Mouse (Mus musculus) natural killer cell, adult 2 months (primary cell): ENCODE data around the gene Carm1.
"Not testable (repeated sequence)": the region's sequence is repeated elsewhere in the genome, so short reads cannot be mapped to it uniquely, and the experiment has no call there.

Experiments
- DNase-seq, 2 experiments: peaks; one replicate each; pipeline ENCODE4 v3.0.0; 2022; ENCODE audit warnings: low spot score in 2 of 2

The Carm1 gene

DNA sequence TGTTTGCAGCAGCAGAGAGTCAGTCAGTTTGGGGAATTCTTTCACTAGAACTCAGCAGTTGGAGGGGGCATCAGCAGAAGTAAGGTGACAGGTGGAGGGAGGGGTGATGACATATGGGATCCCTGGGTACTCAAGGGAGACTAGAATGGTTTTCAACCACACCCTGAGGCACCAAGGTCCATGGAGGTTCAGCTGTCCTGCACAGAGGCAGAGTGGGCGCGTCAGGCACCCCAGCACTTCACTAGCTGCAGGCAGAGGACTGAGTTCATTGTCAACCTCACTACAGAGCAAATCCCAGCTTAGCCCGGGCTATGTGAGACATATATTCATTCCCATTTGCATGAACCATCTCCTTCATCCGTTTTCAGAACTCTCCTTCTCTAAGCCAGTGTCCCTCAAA, 9.7 kb upstream of the Carm1 start:
- no peak for DNase-seq

DNA sequence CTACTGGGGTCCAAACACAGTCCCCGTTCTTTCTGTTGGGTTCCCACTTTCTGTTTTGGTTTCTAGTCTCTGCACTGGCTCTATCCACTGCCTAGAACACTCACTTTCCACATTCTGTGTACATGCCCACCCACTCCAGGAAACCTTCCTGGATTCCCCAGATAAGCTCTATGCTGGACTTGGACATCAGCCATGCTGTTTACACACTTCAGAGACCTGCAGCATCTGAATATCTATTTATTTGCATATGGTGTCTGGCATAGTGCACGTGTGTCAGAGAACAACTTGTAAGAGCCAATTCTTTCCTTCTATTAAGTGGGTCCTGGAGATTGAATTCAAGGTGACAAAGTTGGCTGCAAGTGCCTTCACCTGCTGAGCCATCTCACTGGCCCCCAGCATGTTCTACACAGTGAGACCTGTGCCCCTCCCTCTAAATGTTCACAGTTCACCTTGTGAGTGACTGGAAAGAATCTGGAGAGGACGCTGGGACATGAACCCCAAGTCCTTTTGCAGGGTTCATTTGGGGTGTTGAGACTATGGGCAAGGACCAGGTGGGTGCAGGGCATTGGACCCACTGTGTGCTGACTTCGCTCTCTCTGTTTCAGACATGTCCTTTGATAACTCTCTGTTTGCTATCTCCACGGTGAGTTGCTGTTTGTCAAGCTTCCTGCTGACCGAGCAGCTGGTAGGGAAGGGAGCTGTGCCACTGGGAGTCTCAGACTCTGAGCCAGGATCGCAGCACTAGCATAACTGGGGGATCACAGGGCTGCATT, 6.5 kb upstream of the Carm1 start:
- no peak for DNase-seq

DNA sequence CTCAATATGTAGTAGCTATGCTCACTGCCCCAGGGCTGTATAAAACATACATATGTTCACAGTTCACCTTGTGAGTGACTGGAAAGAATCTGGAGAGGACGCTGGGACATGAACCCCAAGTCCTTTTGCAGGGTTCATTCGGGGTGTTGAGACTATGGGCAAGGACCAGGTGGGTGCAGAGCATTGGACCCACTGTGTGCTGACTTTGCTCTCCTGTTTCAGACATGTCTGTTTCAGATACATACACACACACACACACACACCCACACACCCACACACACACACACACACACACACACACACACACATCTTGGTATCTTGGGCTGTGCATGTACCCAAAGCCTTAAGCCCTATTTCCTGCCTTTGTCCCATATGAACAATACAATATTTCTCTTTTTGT, 4.7 kb upstream of the Carm1 start:
- DNase-seq: not testable (repeated sequence)

DNA sequence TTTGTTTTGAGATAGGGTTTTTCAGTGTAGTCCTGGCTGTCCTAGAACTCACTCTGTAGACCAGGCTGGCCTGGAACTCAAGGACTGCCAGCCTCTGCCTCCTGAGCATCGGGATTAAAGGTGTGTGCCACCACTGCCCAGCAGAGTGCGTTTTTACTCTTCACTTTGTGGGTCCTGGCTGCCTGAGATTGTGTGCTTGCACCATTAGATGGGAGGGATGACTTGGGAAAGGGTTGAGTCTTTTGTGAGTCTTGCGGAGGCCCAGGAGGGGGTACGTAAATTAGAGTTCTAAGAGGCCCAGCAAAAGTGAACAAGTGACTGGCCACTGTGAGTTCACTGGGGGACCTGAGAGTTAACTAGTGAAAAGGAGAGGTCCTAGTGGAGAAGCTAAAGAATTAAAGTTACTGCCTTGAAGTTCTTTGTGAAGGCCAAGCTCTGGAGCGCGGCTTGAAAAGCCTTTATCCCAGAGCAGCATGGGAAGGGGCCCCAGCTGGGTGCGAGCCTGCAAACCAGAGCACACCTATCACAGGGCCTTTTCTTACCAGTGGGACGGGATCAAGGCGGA, 1.3 kb upstream of the Carm1 start:
- no peak for DNase-seq

DNA sequence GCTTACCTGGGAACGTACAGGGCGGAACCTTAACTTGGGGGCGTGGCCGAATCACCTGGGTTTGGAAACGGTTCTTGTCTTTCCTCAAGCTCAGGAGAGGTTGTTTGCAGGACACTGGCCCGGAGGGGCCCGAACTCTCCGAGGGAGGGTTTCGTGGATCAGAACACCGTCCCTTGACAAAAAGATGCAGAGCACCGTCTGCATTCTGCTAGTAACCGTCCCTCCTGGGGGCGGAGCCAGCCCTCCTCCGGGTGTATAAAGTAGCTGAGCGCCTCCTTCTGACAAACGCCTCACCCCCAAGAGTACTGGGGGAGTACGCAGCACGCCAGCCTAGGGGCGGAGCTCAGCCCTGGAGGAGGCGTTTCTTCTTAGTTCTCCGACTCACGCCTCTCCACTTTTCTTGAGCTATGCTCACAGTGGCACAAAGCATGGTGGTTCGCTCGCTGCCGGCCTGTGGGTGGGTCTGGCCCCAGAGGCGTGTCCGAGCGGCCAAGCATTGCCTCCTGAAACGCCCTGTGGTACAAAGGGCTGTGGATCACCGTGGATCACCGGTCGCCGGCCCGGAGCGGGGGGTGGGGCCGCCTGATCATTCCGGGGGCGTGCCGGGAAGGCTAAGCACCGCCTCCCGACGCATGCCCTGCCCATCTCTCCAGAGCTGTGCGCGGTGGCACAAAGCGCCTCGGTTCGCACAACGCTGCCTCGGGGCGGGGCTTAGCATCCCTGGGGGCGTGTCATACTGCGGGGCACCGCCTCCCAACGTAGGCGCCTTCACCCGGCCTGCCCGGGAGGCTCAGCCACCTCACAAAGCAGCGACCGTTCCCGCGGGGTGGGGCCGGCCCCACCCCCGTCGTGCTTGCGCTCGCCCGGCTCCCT, 542 bp upstream of the Carm1 start:
- DNase-seq: peak; percentile 99

DNA sequence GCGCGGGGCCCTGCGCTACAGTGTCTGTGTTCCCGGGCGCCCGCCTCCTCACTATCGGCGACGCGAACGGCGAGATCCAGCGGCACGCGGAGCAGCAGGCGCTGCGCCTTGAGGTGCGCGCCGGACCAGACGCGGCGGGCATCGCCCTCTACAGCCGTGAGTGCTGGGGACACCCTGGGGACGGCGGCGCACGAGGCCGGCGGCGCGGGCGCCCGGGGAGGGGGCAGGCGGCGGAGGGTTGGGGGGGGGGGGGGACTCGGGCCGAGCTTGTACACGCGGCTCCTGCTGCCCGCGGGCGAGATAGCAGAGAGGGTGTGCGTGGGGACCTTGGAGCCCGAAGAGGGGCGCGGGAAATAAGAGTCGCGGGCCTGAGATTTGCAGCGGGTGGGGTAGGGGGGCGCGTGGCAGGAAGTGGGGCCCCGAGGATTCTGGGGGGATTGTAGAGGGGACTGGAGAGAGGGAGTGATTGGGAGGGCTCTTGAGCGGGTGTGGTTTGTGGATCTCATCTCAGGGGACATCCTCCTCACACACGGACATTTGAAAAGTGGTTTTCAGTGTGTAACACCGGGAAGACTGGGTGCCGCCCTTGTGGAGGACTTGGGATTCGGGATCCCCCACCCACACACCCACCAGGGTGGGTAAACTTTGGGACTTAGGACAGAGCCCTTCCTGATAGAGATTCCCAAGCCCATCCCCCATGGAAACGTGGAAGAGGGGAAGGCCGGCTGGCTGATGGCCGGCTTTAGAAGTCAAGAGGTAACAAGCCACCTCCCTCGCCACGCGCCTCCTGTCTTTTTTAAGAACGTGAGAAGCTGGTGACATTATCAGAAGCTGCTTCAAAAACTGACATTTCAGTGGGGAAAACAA, 614 bp downstream of the Carm1 start:
- peak in 1 of 2 experiments; percentile 59 for DNase-seq

DNA sequence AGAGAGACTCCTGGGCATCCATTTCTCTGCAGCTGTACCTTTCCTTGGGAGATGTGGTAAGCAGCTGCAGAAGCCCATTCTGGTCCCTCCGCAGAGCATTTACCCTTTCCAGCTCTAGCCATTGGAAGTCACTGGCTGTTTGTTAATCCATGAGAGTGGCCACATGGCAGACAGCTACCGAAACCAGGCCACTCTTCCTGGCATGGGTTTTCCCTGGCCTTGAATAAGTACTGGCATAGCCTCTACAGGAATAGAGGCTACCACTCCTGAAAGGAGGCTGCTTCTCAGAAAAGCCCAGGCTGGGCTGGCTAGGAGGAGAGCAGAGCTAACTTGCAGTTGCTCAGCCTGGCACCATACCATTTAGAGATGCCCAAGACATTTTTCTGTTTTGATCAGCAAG, 4.4 kb downstream of the Carm1 start:
- DNase-seq: no peak

DNA sequence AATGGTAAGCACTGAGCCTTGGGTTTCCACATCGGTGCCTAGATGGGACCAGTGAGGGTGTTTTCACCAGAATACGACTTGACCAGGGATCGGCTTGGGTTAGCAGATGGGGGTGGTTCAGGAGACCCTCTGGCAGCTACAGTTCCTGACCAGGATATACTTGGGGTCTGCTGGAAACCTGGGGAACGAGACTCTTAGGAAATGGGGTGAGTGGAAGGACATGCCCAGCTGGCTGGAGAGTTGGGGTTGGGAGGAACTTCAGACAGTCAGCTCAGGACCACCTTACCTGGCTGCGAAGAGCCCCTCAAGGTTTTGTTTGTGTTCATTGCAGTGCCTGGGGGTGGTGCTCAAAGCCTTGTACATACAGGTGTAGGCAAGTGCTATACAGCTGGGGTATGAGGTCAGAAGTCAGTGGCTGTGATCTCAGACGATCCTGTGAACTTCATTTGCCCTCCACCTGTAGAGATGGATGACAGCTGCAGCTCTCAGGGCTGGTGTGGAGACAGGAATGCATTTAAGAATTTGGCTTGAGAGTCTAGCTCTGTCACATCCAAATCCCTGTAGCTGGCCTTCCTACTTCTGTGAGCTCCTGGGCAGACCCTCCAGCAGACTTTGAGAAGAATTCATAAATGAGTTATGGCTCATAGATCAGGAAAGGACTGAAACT, 7.0 kb downstream of the Carm1 start:
- DNase-seq: no peak

DNA sequence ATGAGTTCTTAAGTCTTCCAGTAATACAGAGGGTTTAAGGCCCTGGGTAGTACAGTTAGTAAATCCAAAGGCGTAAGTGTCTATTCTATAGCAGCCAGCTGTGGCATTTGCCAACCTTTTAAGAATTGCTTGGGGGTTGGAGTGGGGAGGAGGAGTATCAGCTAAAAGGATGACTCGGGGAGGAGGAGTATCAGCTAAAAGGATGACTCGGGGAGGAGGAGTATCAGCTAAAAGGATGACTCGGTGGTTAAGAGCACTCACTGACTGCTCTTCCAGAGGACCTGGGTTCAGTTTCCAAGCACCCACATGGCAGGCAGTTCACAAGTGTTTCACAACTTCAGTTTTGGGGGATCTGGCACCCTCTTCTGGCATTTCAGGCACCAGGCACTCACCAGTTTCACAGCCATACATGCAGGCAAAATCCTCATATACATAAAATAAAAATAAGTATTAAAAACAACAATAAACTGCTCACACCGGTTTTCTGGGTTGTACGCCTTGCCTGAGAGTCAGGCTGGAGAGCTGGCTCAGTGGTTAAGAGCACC, 8.6 kb downstream of the Carm1 start:
- no peak for DNase-seq

DNA sequence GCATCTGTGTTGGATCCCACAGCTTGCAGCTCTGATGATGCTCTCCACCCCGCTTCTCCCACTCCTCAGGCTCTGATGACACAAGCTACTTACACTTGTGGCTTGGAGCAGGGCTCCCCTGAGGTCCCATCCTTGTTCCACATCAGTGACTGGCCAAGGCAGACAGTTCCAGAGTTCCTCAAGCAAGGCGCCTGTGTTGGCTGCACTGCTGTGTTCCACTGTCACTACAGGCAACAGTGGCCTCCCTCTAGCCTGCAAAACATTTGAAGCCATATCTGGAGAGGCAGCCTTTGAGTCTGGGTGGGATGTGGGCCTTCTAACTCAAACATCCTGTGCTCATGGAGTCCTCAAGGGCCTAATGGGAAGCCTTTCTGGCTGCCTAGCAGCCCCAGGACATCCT, 10.3 kb downstream of the Carm1 start:
- DNase-seq: no peak

DNA sequence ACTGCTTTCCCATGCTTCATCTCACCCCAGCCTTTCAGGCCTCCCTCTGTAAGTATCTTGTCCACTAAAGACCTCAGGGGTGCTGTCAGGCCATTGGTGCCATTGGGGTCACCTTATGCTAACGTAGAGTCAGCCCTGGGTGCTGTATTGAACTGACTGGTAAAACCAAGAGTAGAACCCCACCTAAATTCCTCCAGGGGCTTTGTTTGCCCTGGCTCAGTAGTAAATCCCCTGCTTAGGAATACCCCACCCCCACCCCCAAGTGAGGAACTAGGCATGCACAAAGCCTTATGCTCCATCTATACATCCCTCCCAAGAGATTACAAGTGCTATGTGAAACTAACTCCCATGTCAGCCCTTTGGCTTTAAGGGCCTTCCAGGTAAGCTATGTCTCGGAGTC, 10.9 kb downstream of the Carm1 start:
- DNase-seq: no peak

DNA sequence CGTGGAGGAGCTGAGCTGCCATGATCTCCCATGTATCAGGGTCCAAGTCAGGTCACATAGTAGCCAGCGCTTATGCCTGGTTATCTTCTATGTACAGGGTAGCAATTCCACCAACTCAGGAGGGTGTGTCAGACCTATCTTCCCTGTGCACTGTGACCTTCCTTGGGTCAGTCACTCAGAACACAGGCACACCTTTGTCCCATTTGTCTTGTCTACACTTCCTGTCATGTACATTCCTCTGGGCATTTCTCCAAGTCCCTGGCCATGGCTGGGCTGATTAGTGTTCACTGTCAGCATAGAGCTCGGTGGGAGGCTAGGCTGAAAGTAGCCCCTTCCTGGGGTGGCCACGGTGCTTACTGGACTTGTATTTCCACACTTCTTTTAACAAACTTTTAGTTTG, 11.7 kb downstream of the Carm1 start:
- no peak for DNase-seq

DNA sequence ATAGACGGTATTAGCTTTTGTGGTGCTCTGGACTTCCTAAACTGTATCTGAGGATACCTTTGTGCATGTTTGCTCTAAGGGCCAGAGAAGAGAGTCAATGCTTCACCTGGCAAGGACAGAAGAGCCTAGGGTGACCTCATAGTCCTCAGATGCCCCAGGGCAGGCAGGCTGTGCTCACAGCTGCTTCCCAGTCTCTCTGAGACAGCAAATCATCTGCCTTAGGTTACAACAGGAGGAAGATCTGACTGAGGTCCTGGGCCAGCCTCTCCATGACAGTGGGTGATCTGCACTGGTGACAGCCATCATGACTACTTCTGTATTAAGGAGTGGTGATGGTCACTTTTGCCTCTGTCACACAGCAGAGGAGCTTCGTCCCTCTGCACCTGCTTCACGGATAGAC, 12.5 kb downstream of the Carm1 start:
- no peak for DNase-seq

DNA sequence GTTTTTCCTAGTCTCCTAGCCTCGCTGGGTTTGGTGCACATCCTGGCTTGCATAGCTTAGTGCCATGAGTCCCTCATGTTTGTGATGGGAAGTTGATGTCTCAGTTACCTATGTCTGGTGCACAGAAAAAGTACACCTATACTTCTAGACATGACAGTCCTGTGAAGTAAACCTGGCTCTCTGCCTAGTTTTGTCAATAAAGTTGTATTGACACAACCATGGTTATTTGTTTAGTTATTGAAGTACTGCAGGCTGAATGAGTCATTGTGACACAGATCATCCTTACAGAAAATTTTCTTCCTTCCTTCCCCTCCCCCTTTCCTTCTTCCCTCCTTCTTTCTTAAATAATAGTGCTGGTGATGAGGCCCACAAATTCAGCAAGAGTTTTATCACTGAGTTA, 17.7 kb downstream of the Carm1 start:
- no peak for DNase-seq

DNA sequence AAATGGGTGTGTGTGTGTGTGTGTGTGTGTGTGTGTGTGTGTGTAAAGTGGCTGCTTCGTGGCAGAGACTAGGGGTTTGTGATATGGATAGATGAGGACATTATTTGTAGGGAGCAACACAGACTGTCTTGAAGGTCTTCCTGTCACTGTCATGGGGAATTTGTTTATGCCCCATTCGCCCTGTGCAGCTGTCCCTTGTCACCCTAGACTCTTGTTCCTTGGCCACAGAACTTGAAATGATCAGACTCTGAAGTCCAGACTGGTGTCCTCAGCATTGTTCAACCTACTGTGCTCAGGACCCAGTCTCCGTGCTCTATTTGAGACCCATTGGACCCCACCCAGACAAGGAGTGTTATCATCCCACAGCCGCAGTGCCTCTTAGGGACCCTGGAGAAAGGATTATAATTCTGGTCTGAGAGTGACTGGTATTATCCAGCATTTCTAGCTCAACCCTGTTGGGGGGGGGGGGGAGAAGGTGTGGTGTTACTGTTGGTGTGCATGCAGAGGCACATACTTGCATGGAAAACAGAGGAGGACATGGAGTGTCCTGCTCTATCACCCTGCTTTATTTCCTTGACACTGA, 18.4 kb downstream of the Carm1 start:
- no peak for DNase-seq

DNA sequence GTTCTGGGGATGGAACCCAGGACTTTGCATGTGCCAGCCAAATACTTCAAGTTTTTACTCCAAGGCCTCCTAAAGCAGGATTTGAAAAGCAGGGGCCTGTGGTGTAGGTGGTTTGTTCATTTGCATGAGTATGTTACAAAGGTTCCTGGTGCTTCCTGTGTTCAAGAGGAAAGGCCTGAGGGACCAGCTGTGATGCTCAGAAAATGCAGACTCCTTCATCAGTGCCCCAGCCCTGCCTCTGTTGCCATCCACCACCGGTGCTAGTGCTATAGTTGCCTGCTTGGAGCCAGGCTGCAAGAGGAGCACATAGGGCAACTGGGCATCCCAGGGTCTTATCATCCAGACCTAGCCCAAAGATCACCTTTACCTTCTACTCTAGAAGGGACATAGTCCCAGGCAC, 19.8 kb downstream of the Carm1 start:
- no peak for DNase-seq

DNA sequence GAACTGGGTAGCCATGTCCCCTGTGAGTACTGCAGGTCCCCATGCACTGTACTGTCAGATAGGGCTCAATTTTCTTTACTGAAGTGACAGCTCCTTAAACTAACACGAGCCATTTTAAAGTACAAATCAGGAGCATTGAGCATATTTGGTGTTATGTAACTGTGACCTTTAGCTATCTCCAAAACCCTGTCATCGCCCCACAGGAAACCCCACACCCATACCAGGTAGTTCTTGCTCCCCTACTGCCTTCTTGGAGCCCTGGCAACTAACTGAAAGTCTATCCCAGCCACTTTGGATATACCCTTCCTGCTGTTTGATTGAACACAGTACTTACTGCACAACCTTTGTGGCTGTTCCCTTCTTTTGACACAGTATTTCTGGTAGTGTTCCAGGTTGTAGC, 20.4 kb downstream of the Carm1 start:
- no peak for DNase-seq

DNA sequence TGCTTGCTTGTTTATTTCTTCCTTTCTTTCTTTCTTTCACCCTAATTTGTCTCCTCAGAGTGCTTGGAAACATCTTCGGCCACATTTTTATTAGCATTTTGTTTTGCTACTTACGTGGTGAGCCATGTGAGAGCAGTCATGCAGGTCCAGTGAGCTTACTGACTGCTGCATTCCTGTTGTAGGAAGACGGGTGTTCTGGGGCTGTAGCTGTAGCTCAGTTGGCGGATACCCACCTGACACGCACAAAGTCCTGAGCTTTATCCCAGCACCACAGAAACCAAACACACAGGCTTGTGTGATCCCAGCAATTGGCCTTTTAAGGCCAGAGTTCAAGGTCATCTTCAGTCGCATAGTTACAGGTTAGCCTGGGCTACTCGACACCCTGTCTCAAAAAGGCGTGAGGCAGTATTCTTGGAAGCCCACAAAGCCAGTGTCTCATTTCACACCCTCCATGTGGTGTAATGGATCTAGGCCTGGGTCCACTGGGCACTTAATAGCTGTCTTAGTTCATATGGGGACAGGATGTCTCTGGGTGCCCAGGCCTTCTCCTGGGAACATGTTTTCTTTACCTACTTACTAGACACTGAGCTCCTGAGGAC, 22.1 kb downstream of the Carm1 start:
- no peak for DNase-seq

DNA sequence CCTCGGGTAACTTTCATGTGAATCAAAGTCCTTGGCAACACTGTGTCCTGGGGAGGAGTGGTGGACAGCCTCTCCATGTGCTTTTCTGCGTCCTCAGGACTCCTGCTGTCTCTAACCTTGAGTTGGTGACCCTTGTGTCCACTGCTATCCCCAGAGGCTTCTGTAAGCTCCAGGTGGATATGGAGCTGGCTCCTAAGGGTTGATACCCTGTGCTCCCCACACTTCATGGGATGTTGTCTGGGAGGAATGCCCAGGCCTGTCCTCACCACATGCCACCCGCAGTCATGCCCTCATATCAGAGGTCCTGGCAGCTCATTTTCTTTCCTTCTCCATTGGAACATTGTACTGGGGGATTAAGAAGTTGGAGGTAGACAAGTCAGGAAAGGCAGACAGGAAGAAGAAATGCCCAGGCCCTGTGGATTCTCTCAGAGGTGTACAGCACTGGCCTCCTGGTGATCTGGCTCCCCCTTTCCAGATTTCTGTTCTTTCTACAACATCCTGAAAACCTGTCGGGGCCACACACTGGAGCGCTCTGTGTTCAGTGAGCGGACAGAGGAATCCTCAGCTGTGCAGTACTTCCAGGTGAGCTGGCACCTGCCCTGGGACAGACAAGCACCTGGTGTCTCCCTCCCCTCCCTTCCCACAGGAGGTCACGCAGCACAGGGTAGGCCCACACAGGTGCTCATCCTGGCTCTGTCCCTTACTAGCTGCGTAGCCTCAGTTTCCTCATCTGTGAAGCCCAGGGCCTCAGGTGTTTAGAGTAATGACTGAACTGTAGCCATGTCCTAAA, 27.5 kb downstream of the Carm1 start:
- DNase-seq: no peak
